Mouse (Mus musculus) layer of hippocampus, adult 2 months (tissue): ENCODE data around the gene Gm45716. TPM values are rescaled to one million over a fixed set of nuclear protein-coding genes. Genes with fewer than 3 reads are reported as not detected.

Experiments
- DNase-seq, 2 experiments: peaks; one replicate each; pipeline ENCODE4 v3.0.0; 2022; ENCODE audit warnings: low spot score in 2 of 2
- H3K27ac ChIP-seq: fragments of 200-600 bp; 2 replicates; pipeline ENCODE4 v1.8.1; 2022
- H3K4me3 ChIP-seq: fragments of 200-600 bp; 2 replicates; pipeline ENCODE4 v1.8.1; 2022; ENCODE audit warnings: mild to moderate bottlenecking
- CTCF ChIP-seq: fragments of 200-600 bp; conservative IDR thresholded peaks from 2 replicates; pipeline ENCODE4 v1.8.1; 2022; ENCODE audit warnings: antibody characterized with exemption, mild to moderate bottlenecking, moderate library complexity
- total RNA-seq, 2 experiments: library from RNA; stranded (reverse); gene quantifications; 2 replicates each; pipeline ENCODE4 v1.2.3; 2021

Gene Gm45716
- total RNA-seq, 2 experiments from 2014 or later: 6.9 to 8.1 TPM

- H3K27ac ChIP-seq: no peak overlapping the region
- no peak for DNase-seq
- H3K4me3 ChIP-seq: no peak overlapping the region
- TF ChIP-seq CTCF: no peak
These were observed 39.8 kb downstream of the Gm45716 start for GRCm38 (mm10) chr11:90227000-90227922.

DNA sequence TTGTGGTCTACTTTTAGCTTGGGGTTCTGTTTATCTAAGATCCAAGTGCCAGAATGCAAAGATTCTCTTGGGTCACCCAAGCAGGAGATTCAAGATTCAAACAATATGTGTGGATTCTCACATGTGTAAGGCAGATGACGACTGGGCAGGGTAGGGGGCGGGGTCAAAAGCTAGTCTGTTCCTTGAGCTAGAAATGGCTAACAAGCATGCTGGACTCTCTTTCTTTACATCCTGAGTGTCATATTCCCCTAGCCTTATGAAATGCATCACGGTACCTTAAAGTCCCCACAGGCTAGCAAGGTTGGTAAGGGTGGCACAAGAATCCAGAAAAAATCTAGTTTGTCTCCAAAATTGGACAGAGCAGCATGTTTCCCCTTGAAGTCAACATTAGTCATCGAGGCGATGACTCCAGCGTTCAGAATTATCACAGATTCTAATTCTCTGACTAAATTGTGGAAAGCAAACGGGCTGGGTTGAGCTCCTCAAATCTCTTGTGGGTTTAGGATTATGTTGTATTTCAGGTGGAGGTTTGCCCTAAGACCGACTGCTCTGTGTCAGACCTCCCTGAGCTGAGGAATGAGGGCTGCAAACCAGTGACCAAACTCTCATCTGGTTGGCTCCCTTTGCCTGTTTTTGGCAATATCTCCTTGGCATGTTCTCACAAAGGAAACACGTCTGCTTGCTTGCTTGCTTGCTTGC is 40.9 kb downstream of the Gm45716 start:
- Histone ChIP-seq H3K27ac (no peak overlapping the region; the same call in 1 of the 2 replicates), H3K4me3 (no peak overlapping the region)
- no peak for DNase-seq
- TF ChIP-seq CTCF: no peak

- Histone ChIP-seq H3K4me3 (no peak overlapping the region), H3K27ac (peak overlapping the region; percentile 92; the same call in 1 of the 2 replicates)
- DNase-seq: no peak
- TF ChIP-seq CTCF: no peak
These were observed 42.3 kb downstream of the Gm45716 start for GRCm38 (mm10) chr11:90229800-90230199.

- Histone ChIP-seq H3K27ac (peak overlapping the region; percentile 92), H3K4me3 (no peak overlapping the region)
- TF ChIP-seq CTCF: no peak
- DNase-seq: no peak
These were observed 43.2 kb downstream of the Gm45716 start for GRCm38 (mm10) chr11:90230671-90231070.

DNA sequence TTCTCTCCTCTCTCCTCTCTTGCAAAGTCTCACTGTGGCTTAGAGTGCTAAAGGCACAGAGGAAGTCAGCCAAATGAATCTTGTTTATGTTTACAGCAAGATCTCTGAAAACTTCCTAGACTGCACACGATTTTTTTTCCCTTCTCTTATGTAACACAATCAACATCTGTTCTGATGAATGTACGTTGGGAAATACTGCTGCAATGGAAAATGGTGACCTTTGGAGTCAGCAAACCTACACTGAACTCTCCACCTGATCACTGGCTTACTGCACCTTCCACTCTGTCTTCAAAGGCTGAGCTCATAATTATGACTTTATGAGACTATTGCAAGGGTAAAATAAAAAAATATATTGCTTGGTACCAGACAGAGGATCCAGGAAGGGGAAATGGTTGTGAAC is 44.1 kb downstream of the Gm45716 start:
- no peak overlapping the region for H3K4me3 ChIP-seq
- TF ChIP-seq CTCF: no peak
- peak overlapping the region; percentile 92 for H3K27ac ChIP-seq

DNA sequence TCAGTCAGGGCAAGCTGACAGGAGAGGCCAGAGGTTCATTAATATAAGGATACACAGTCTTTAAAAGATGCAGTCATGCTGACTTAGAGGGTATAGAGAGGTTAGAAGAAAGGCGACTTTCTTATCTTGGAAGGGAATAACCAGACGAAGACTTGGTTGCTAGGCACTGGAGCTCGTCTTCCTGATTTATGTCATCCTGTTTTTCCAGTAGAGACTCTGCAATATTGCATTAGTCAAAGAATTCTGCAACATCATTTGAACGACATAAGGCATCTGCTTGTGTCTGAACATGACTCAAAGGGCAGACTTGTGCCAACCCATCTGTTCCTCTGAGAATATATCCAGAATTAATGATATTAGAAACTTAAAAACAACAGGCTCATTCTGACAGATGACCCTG is 45.2 kb downstream of the Gm45716 start:
- no peak overlapping the region for H3K4me3 ChIP-seq
- no peak for TF ChIP-seq CTCF
- peak overlapping the region; percentile 92 for H3K27ac ChIP-seq
- peak in 1 of 2 experiments; percentile 81 for DNase-seq

More for the DNA sequence above, 44.1 kb downstream of the Gm45716 start:
- DNase-seq: no peak

- Histone ChIP-seq H3K4me3 (no peak overlapping the region), H3K27ac (no peak overlapping the region)
- no peak for DNase-seq
- no peak for TF ChIP-seq CTCF
These were observed 47.7 kb downstream of the Gm45716 start for GRCm38 (mm10) chr11:90235221-90235620.

DNA sequence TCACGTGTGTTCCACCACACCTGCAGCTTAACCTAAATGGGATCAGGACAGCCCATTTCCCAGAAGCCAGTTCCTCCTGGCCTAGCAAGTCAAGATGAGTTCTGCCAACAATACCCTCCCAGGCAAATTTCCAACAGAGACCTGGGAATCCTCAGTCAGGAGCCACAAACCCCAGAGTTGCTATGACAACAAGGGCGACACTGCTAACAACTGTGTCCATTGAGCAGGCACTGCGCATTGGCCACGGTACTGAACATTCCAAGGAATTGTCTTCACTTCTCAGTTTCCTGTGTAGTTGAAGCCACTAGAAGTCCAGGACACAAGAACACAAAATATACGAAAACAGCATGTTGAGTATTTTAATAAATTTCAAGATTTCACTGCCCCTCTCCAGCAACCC is 50.1 kb downstream of the Gm45716 start:
- Histone ChIP-seq H3K27ac (no peak overlapping the region), H3K4me3 (no peak overlapping the region)
- no peak for TF ChIP-seq CTCF
- DNase-seq: no peak

DNA sequence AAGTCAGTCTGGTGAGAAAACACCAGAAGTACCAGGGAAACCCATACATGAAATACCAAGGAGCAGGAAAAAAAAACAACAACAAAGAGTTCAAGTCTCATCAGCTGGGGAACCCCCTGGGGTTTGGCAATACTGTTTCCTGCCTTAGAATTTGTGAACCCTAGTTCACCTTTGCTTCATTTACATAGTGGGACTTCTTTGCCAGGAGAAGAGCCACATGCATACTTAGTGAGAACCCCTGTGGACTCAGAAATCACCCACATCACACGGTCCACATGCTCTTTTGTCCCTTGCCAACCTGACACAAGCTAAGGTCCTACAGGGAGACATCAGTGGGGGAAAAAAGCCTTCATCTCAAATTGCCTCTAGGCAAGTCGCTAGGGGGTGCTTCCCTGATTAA is 51.2 kb downstream of the Gm45716 start:
- H3K4me3 ChIP-seq: no peak overlapping the region
- H3K27ac ChIP-seq: no peak overlapping the region
- no peak for TF ChIP-seq CTCF
- no peak for DNase-seq

GRCm38 (mm10) chr11:90240652-90241330 is 53.3 kb downstream of the Gm45716 start:
- no peak for DNase-seq
- no peak overlapping the region for H3K27ac ChIP-seq
- H3K4me3 ChIP-seq: no peak overlapping the region
- TF ChIP-seq CTCF: no peak

- no peak for TF ChIP-seq CTCF
- no peak for DNase-seq
- Histone ChIP-seq H3K27ac (no peak overlapping the region), H3K4me3 (no peak overlapping the region)
These were observed 54.4 kb downstream of the Gm45716 start for GRCm38 (mm10) chr11:90241874-90242273.

GRCm38 (mm10) chr11:90243300-90243699 is 55.8 kb downstream of the Gm45716 start:
- Histone ChIP-seq H3K27ac (no peak overlapping the region), H3K4me3 (no peak overlapping the region)
- DNase-seq: no peak
- no peak for TF ChIP-seq CTCF

DNA sequence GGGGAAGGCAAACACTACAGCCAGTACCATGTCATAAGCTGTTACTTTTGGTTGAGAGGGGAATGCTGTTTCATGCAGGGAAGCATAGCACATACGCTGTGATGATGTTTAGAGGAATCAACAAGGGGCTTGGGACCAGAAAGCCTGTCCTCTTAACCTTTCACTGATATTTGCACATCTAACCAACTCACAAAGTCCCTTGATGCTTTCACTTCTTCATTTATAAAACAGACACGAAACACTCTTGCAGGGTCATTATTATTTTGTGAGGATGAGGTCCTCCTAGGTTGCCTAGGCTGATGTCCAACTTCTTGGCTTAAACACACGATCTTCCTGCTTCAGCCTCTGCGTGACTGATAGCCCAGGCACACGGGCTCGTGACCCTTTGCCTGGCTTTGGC is 58.1 kb downstream of the Gm45716 start:
- no peak for DNase-seq
- no peak for TF ChIP-seq CTCF
- no peak overlapping the region for H3K27ac ChIP-seq
- no peak overlapping the region for H3K4me3 ChIP-seq
